Mouse (Mus musculus): Measurements from ENCODE around the gene Qsox2.

DNA sequence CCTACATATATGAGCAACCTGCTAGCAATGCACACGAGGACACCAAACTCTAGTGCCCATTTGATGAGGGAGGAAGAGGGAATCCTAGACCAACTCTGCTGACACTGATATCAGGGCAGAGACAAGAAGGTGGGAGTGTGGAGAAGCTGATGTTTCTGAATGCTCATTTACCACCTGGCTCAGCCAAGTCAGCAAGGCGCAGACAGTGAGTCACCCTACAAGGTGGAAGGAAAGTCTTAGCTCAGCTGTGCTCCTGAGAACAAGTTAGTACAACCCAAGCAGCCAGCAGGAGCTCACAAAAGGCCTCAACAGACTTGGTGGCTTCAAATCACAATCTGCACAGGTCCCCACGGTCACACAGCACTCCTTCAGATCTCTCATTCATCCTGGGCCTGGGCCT is 6.0 kb downstream of the Qsox2 start:
- TF ChIP-seq CTCF (IDR thresholded peaks at IDR 0.05; ENCODE audit: low read depth) (no peak), EP300 (IDR thresholded peaks at IDR 0.05; ENCODE audit: low read depth) (no peak)

Data from liver, postnatal 0 days (tissue).